Mouse (Mus musculus): ENCODE measurements at regions not wholly inside any gene's neighbourhood (a gene's known extent, or its start where the extent isn't known, plus 50 kb on each side); places are given as distances from the start of the nearest gene placed in this dataset.

GRCm38 (mm10) chr14:114398861-114399557, 693.0 kb upstream of the Gpc5 start:
- no peak for DNase-seq (ENCODE audit: low read depth)

- DNase-seq (ENCODE audit: low read depth): no peak
Observed at GRCm38 (mm10) chr14:114418851-114419250, 673.2 kb upstream of the Gpc5 start.

DNA sequence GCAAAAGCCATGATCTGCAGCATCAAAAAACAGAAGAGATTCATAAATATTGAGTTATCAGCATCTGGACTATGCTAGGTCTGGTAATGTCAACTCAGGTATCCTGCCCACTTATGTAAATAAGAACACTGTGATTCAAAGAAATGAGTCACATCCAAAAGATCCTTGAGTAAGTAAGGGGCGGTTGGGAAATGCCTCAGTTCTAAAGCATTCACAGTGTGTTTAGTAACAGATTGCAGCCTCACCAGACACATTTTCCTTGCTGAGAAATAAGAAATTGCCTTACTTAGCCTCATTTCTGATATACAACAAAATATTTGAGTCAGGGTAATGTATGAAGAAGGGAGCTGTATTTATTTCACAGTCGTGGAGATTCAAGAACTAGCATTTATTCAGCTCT, 666.5 kb upstream of the Gpc5 start:
- no peak for DNase-seq (ENCODE audit: low read depth)
